39 mouse cellular contexts compared by ENCODE assay signal in genomic region chr6:128737445-128737844, GRCm38 (mm10). TPM values are rescaled to one million over a fixed set of nuclear protein-coding genes. Genes with fewer than 3 reads are reported as not detected.
"Had no signal": no experiment of that assay in that cellular context is flagged by ENCODE, and none has a peak within 500 bp of the region (broad histone marks: within the 10 kb centered on the region; RNA-seq: fewer than 3 reads in every experiment).

No protein-coding gene starts in this region.

- H3K27ac ChIP-seq: embryonic facial prominence, embryonic 10.5 days; embryonic facial prominence, embryonic 12.5 days; embryonic facial prominence, embryonic 13.5 days; embryonic facial prominence, embryonic 15.5 days; forebrain, embryonic 10.5 days; forebrain, embryonic 12.5 days; forebrain, embryonic 13.5 days; gastrocnemius, adult 2 months; heart, adult 2 months had no signal

- H3K4me1 ChIP-seq: embryonic facial prominence, embryonic 10.5 days; embryonic facial prominence, embryonic 12.5 days; embryonic facial prominence, embryonic 13.5 days; embryonic facial prominence, embryonic 15.5 days; forebrain, embryonic 10.5 days; forebrain, embryonic 12.5 days; forebrain, embryonic 13.5 days had no signal

- H3K27me3 ChIP-seq: embryonic facial prominence, embryonic 12.5 days; embryonic facial prominence, embryonic 13.5 days; embryonic facial prominence, embryonic 15.5 days; forebrain, embryonic 12.5 days; forebrain, embryonic 13.5 days had no signal

- H3K9me3 ChIP-seq: embryonic facial prominence, embryonic 10.5 days; embryonic facial prominence, embryonic 12.5 days; embryonic facial prominence, embryonic 13.5 days; embryonic facial prominence, embryonic 15.5 days; forebrain, embryonic 10.5 days; forebrain, embryonic 12.5 days; forebrain, embryonic 13.5 days had no signal

- H3K36me3 ChIP-seq: embryonic facial prominence, embryonic 10.5 days; embryonic facial prominence, embryonic 12.5 days; embryonic facial prominence, embryonic 13.5 days; embryonic facial prominence, embryonic 15.5 days; forebrain, embryonic 10.5 days; forebrain, embryonic 12.5 days had no signal

- H3K9ac ChIP-seq: embryonic facial prominence, embryonic 12.5 days; embryonic facial prominence, embryonic 13.5 days; embryonic facial prominence, embryonic 15.5 days; forebrain, embryonic 12.5 days; forebrain, embryonic 13.5 days; forebrain, postnatal 0 days had no signal

- DNase-seq: cerebellum, adult 2 months; cerebellum, adult 8-10 months; cerebellum, adult 9-10 months; cerebellum, adult 9-11 months; cerebellum, postnatal 10 days; cerebellum, postnatal 14 days; cerebellum, postnatal 25 days; cerebellum, postnatal 36 days; embryo, embryonic 11 days; forebrain, postnatal 0 days; gastrocnemius, adult 2 months; gastrocnemius, postnatal 10 days; gastrocnemius, postnatal 14 days; gastrocnemius, postnatal 25 days; gastrocnemius, postnatal 36 days; heart, adult 18-20 months; heart, adult 2 months had no signal

- H3K4me3 ChIP-seq: embryonic facial prominence, embryonic 10.5 days; embryonic facial prominence, embryonic 12.5 days; embryonic facial prominence, embryonic 13.5 days; embryonic facial prominence, embryonic 15.5 days; erythroblast, embryonic 14.5 days; forebrain, embryonic 10.5 days; forebrain, embryonic 12.5 days; forebrain, embryonic 13.5 days; gastrocnemius, adult 2 months; heart, adult 2 months had no signal

- ATAC-seq: forebrain, embryonic 13.5 days; forebrain, embryonic 14.5 days; forebrain, embryonic 16.5 days; forebrain, postnatal 0 days had no signal

- H3K4me2 ChIP-seq: embryonic facial prominence, embryonic 12.5 days; embryonic facial prominence, embryonic 13.5 days; embryonic facial prominence, embryonic 15.5 days; forebrain, embryonic 12.5 days; forebrain, embryonic 13.5 days had no signal

RNA-seq across cellular contexts. Expression of gene Klrb1, which starts 14.6 kb away (rescaled TPM):
- total RNA-seq: common myeloid progenitor, adult 5-6 weeks; forebrain, postnatal 0 days; gastrocnemius, adult 18-20 months; gastrocnemius, adult 2 months; gastrocnemius, adult 8-10 months; gastrocnemius, postnatal 10 days; gastrocnemius, postnatal 14 days; gastrocnemius, postnatal 25 days; gastrocnemius, postnatal 36 days; gastrocnemius, postnatal 4 days; granulocyte monocyte progenitor cell, adult 5-6 weeks; heart, adult 18-20 months; heart, adult 2 months; heart, adult 8-10 months had no signal
- polyA plus RNA-seq: cerebellum, adult 2 months; cortical plate, adult 2 months; embryonic facial prominence, embryonic 10.5 days; embryonic facial prominence, embryonic 11.5 days; embryonic facial prominence, embryonic 12.5 days; embryonic facial prominence, embryonic 13.5 days; embryonic facial prominence, embryonic 14.5 days; embryonic facial prominence, embryonic 15.5 days; erythroblast, embryonic 14.5 days; forebrain, embryonic 10.5 days; forebrain, embryonic 11.5 days; forebrain, embryonic 12.5 days; forebrain, embryonic 13.5 days; forebrain, embryonic 14.5 days; forebrain, embryonic 16.5 days; frontal cortex, adult 2 months; gonadal fat pad, adult 2 months; heart, adult 2 months had no signal

RNA-seq across cellular contexts. Expression of gene Klrb1c, which starts 51.6 kb away (rescaled TPM):
- total RNA-seq: gastrocnemius, adult 18-20 months; gastrocnemius, adult 2 months; gastrocnemius, adult 8-10 months; gastrocnemius, postnatal 25 days; gastrocnemius, postnatal 36 days; heart, adult 18-20 months had no signal
- polyA plus RNA-seq: cerebellum, adult 2 months; embryonic facial prominence, embryonic 10.5 days; embryonic facial prominence, embryonic 11.5 days; embryonic facial prominence, embryonic 12.5 days; embryonic facial prominence, embryonic 13.5 days; embryonic facial prominence, embryonic 14.5 days; erythroblast, embryonic 14.5 days; forebrain, embryonic 10.5 days; forebrain, embryonic 11.5 days; forebrain, embryonic 12.5 days; forebrain, embryonic 13.5 days; forebrain, embryonic 14.5 days; frontal cortex, adult 2 months had no signal
